Mouse (Mus musculus): Measurements from ENCODE around the gene Slc28a2. TPM values are rescaled to one million over a fixed set of nuclear protein-coding genes. Genes with fewer than 3 reads are reported as not detected.
"Not testable (repeated sequence)": the region's sequence is repeated elsewhere in the genome, so short reads cannot be mapped to it uniquely, and the experiment has no call there.

Gene Slc28a2
- not detected in 2 replicates for polyA plus RNA-seq (2011; ENCODE audit: insufficient read length, low read depth, missing spikeins)

- H3K27ac ChIP-seq (ENCODE audit: insufficient read depth, low read length); H3K4me1 ChIP-seq (ENCODE audit: control insufficient read depth, insufficient read depth, low read length); H3K4me3 ChIP-seq (ENCODE audit: insufficient read depth, low read length): not testable (repeated sequence)
Measured at GRCm38 (mm10) chr2:122426200-122426599, at the start of gene Slc28a2. TSS of gene Slc28a2 (plus strand) at chr2:122426477.

GRCm38 (mm10) chr2:122377215-122377674, 49.0 kb upstream of the Slc28a2 start:
- peak overlapping the region; percentile 74 for H3K4me3 ChIP-seq (ENCODE audit: insufficient read depth, low read length)
- H3K4me1 ChIP-seq (ENCODE audit: control insufficient read depth, insufficient read depth, low read length), result no peaks in the 10 kb centered on the region
- peak overlapping the region; percentile 70; the same call in 1 of the 2 replicates for H3K27ac ChIP-seq (ENCODE audit: insufficient read depth, low read length)
- no peak for TF ChIP-seq CTCF (IDR thresholded peaks at IDR 0.05; ENCODE audit: borderline replicate concordance, insufficient read depth, low read length)
- peak; percentile 14; the same call in 1 of the 2 replicates for TF ChIP-seq POLR2A (IDR thresholded peaks at IDR 0.05; ENCODE audit: low read depth, low read length)

GRCm38 (mm10) chr2:122377751-122378246, 48.5 kb upstream of the Slc28a2 start:
- Histone ChIP-seq H3K4me1 (ENCODE audit: control insufficient read depth, insufficient read depth, low read length) (no peaks in the 10 kb centered on the region), H3K27ac (ENCODE audit: insufficient read depth, low read length) (peak overlapping the region; percentile 70), H3K4me3 (ENCODE audit: insufficient read depth, low read length) (peak overlapping the region; percentile 74)
- TF ChIP-seq POLR2A (IDR thresholded peaks at IDR 0.05; ENCODE audit: low read depth, low read length), result peak; percentile 2; the same call in 1 of the 2 replicates
- peak; percentile 1; the same call in 1 of the 2 replicates for TF ChIP-seq CTCF (IDR thresholded peaks at IDR 0.05; ENCODE audit: borderline replicate concordance, insufficient read depth, low read length)

GRCm38 (mm10) chr2:122378421-122379291, 47.6 kb upstream of the Slc28a2 start:
- Histone ChIP-seq H3K4me1 (ENCODE audit: control insufficient read depth, insufficient read depth, low read length) (no peaks in the 10 kb centered on the region), H3K4me3 (ENCODE audit: insufficient read depth, low read length) (peak overlapping the region; percentile 46), H3K27ac (ENCODE audit: insufficient read depth, low read length) (0 out of 2 replicates have a peak overlapping the region, but pooled peaks have one; percentile 21)
- TF ChIP-seq CTCF (IDR thresholded peaks at IDR 0.05; ENCODE audit: borderline replicate concordance, insufficient read depth, low read length) (no peak), POLR2A (IDR thresholded peaks at IDR 0.05; ENCODE audit: low read depth, low read length) (no peak)

GRCm38 (mm10) chr2:122379292-122379650, 47.0 kb upstream of the Slc28a2 start:
- TF ChIP-seq POLR2A (IDR thresholded peaks at IDR 0.05; ENCODE audit: low read depth, low read length), result no peak
- TF ChIP-seq CTCF (IDR thresholded peaks at IDR 0.05; ENCODE audit: borderline replicate concordance, insufficient read depth, low read length), result no peak

GRCm38 (mm10) chr2:122380768-122381311, 45.4 kb upstream of the Slc28a2 start:
- Histone ChIP-seq H3K4me3 (ENCODE audit: insufficient read depth, low read length) (no peak overlapping the region), H3K27ac (ENCODE audit: insufficient read depth, low read length) (no peak overlapping the region), H3K4me1 (ENCODE audit: control insufficient read depth, insufficient read depth, low read length) (no peaks in the 10 kb centered on the region)
- TF ChIP-seq POLR2A (IDR thresholded peaks at IDR 0.05; ENCODE audit: low read depth, low read length), result no peak

More at GRCm38 (mm10) chr2:122379292-122379650, 47.0 kb upstream of the Slc28a2 start:
- H3K27ac ChIP-seq (ENCODE audit: insufficient read depth, low read length), result no peak overlapping the region
- no peaks in the 10 kb centered on the region for H3K4me1 ChIP-seq (ENCODE audit: control insufficient read depth, insufficient read depth, low read length)
- H3K4me3 ChIP-seq (ENCODE audit: insufficient read depth, low read length), result no peak overlapping the region

- Histone ChIP-seq H3K4me3 (ENCODE audit: insufficient read depth, low read length) (no peak overlapping the region), H3K4me1 (ENCODE audit: control insufficient read depth, insufficient read depth, low read length) (no peaks in the 10 kb centered on the region), H3K27ac (ENCODE audit: insufficient read depth, low read length) (no peak overlapping the region)
- TF ChIP-seq CTCF (IDR thresholded peaks at IDR 0.05; ENCODE audit: borderline replicate concordance, insufficient read depth, low read length) (no peak), POLR2A (IDR thresholded peaks at IDR 0.05; ENCODE audit: low read depth, low read length) (no peak)
Measured at GRCm38 (mm10) chr2:122381329-122382103, 44.8 kb upstream of the Slc28a2 start.

GRCm38 (mm10) chr2:122382121-122382520, 44.2 kb upstream of the Slc28a2 start:
- TF ChIP-seq CTCF (IDR thresholded peaks at IDR 0.05; ENCODE audit: borderline replicate concordance, insufficient read depth, low read length) (no peak), POLR2A (IDR thresholded peaks at IDR 0.05; ENCODE audit: low read depth, low read length) (no peak)
- Histone ChIP-seq H3K27ac (ENCODE audit: insufficient read depth, low read length) (no peak overlapping the region), H3K4me1 (ENCODE audit: control insufficient read depth, insufficient read depth, low read length) (no peaks in the 10 kb centered on the region), H3K4me3 (ENCODE audit: insufficient read depth, low read length) (no peak overlapping the region)

GRCm38 (mm10) chr2:122385095-122385494, 41.2 kb upstream of the Slc28a2 start:
- TF ChIP-seq CTCF (IDR thresholded peaks at IDR 0.05; ENCODE audit: borderline replicate concordance, insufficient read depth, low read length) (no peak), POLR2A (IDR thresholded peaks at IDR 0.05; ENCODE audit: low read depth, low read length) (no peak)
- Histone ChIP-seq H3K4me1 (ENCODE audit: control insufficient read depth, insufficient read depth, low read length) (no peaks in the 10 kb centered on the region), H3K4me3 (ENCODE audit: insufficient read depth, low read length) (no peak overlapping the region), H3K27ac (ENCODE audit: insufficient read depth, low read length) (no peak overlapping the region)

GRCm38 (mm10) chr2:122387135-122387534, 39.1 kb upstream of the Slc28a2 start:
- not testable (repeated sequence) for H3K4me3 ChIP-seq (ENCODE audit: insufficient read depth, low read length); H3K4me1 ChIP-seq (ENCODE audit: control insufficient read depth, insufficient read depth, low read length); H3K27ac ChIP-seq (ENCODE audit: insufficient read depth, low read length)
